Mouse (Mus musculus): ENCODE data around the gene Tmem120b. TPM values are rescaled to one million over a fixed set of nuclear protein-coding genes. Genes with fewer than 3 reads are reported as not detected.

The Tmem120b gene
- total and polyA plus RNA-seq, 3 experiments: 5.6 to 6.8 TPM; not detected in 1

DNA sequence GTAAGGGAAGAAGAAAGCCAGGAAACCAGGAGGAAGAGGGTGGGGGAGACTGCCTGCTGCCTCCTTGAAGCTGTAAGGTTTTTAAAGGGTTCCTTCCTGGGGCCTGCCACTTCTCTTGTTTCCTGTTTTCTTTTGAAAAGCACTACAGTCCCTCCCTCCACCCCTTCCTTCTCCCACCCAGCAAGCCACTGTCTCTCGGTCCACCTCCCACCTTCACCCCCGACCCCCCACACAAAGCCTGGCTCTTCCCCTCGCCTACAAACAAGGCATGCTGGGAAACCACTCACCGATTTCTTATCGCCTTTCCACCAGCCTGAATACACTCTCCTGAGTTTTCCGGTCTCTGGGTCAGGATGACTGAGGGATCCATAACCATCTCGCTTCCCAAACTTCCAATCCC, 27.4 kb upstream of the Tmem120b start (continued):
- no peak for TF ChIP-seq RAD21 (IDR thresholded peaks at IDR 0.05; ENCODE audit: low read depth, low read length)
- TF ChIP-seq KAT2A (conservative IDR thresholded peaks at IDR 0.05; ENCODE audit: low read depth, low read length): no peak

DNA sequence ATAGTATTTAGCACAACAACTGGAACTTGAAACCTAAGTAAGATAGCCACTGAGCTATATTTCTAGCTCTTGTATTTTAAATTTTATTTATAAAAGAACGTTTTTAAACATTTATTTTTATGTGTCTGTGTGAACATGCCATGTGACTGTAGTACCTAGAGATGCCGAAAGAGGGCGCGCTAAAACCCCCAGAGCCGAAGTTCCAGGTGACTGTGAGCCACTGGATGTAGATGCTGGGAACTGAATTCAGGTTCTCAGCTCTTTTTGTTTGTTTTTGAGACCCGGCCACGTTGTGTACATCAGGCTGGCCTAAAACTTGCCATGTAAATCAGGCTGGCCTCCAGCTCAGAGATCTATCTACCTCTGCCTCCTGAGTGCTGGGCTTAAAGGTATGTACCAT, 24.4 kb upstream of the Tmem120b start:
- TF ChIP-seq RAD21 (IDR thresholded peaks at IDR 0.05; ENCODE audit: low read depth, low read length): peak; percentile 24; the same call in 1 of the 2 replicates
- TF ChIP-seq USF1 (IDR thresholded peaks at IDR 0.05; ENCODE audit: low read depth, low read length): peak; percentile 80
- TF ChIP-seq NELFE (IDR thresholded peaks at IDR 0.05; ENCODE audit: low read depth, low read length): no peak
- TF ChIP-seq SMC3 (IDR thresholded peaks at IDR 0.05; ENCODE audit: low read depth, low read length): peak; percentile 43
- TF ChIP-seq ETS1 (IDR thresholded peaks at IDR 0.05; ENCODE audit: low read depth, low read length): no peak
- TF ChIP-seq MYC (IDR thresholded peaks at IDR 0.05; ENCODE audit: low read depth, low read length): peak; percentile 65; the same call in 1 of the 2 replicates
- TF ChIP-seq CTCF (IDR thresholded peaks at IDR 0.05 in 2 of 3, conservative IDR thresholded peaks at IDR 0.05 in 1 of 3; ENCODE audit: control insufficient read depth in 1 of 3, insufficient read depth in 1 of 3, low read depth in 2 of 3, low read length in 3 of 3, poor library complexity in 1 of 3, severe bottlenecking in 1 of 3): peak; percentile 71 to 82 (median 80)
- TF ChIP-seq JUND (IDR thresholded peaks at IDR 0.05; ENCODE audit: low read depth, low read length): no peak
- TF ChIP-seq ZC3H11A (IDR thresholded peaks at IDR 0.05; ENCODE audit: low read depth, low read length): no peak
- peaks cover 0 to 2% of the 10 kb centered on the region in 2 experiments; a peak in 1 of 4 replicates for H3K36me3 ChIP-seq (ENCODE audit: control insufficient read depth in 1 of 2, insufficient read depth in 2 of 2, low read length in 2 of 2)
- peaks cover 2 to 3% of the 10 kb centered on the region in 2 experiments; a peak in 2 of 4 replicates for H3K27me3 ChIP-seq (ENCODE audit: control insufficient read depth in 1 of 2, insufficient read depth in 2 of 2, low read length in 2 of 2)
- H3K4me1 ChIP-seq (ENCODE audit: control insufficient read depth in 1 of 2, insufficient read depth in 2 of 2, low read length in 2 of 2): peaks cover 0 to 1% of the 10 kb centered on the region in 2 experiments; a peak in 2 of 4 replicates
- no peak overlapping the region for H3K4me3 ChIP-seq (ENCODE audit: control insufficient read depth in 1 of 2, insufficient read depth in 1 of 2, low read depth in 2 of 2, low read length in 2 of 2)
- H3K9ac ChIP-seq (ENCODE audit: control insufficient read depth, low read depth, low read length, poor library complexity, severe bottlenecking): no peak overlapping the region
- H3K27ac ChIP-seq (ENCODE audit: control insufficient read depth, low read depth, low read length): no peak overlapping the region
- H3K9me3 ChIP-seq (replicated peaks; ENCODE audit: insufficient read depth, low read length): no peaks in the 10 kb centered on the region
- no peaks in the 10 kb centered on the region for H3K79me2 ChIP-seq (ENCODE audit: control insufficient read depth, insufficient read depth, low read length, poor library complexity)
- DNase-seq (ENCODE audit: low read depth, low spot score): peak; percentile 75

DNA sequence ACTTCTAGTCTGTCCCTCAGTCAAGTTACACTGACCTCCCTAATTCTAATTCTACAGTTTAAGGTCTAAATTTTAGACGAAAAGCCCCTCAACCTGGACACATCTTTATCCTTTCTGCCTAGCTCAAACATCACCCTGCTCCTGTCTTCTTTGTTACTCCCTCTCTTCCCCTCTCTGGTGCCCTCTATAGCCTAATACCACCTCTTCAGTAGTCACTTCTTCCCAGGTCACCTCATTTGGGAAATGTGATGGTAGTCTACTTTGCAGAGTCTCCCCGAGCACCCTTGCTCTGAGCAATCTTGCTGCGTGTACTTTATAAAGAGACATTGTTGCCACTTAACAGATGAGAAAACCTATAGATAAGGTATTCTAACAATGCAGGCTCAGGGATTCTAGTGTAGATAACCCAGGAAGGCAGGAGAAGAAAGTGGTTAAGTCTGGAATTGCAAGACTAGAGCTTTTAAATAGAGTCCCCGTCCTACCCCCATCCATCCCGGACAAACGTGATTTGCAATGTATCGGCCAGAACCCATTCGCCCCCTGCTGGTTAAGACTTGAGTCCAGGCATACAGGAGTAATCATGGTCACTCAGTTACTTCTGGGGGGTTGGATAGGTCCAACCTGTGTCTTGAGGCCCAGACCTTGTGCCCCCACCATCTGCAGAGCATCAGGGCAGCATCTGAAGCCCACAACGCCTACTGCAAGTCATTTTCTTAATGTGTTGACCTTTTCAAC, 22.5 kb upstream of the Tmem120b start:
- no peak overlapping the region for H3K9ac ChIP-seq (ENCODE audit: control insufficient read depth, low read depth, low read length, poor library complexity, severe bottlenecking)
- DNase-seq (ENCODE audit: low read depth, low spot score): peak; percentile 58
- no peaks in the 10 kb centered on the region for H3K4me1 ChIP-seq (ENCODE audit: control insufficient read depth in 1 of 2, insufficient read depth in 2 of 2, low read length in 2 of 2)
- no peaks in the 10 kb centered on the region for H3K9me3 ChIP-seq (replicated peaks; ENCODE audit: insufficient read depth, low read length)
- H3K27me3 ChIP-seq (ENCODE audit: control insufficient read depth in 1 of 2, insufficient read depth in 2 of 2, low read length in 2 of 2): peaks cover 2 to 3% of the 10 kb centered on the region in 2 experiments; a peak in 2 of 4 replicates
- H3K79me2 ChIP-seq (ENCODE audit: control insufficient read depth, insufficient read depth, low read length, poor library complexity): no peaks in the 10 kb centered on the region
- no peak overlapping the region for H3K4me3 ChIP-seq (ENCODE audit: control insufficient read depth in 1 of 2, insufficient read depth in 1 of 2, low read depth in 2 of 2, low read length in 2 of 2)
- H3K36me3 ChIP-seq (ENCODE audit: control insufficient read depth in 1 of 2, insufficient read depth in 2 of 2, low read length in 2 of 2): no peaks in the 10 kb centered on the region
- TF ChIP-seq USF1 (IDR thresholded peaks at IDR 0.05; ENCODE audit: low read depth, low read length): no peak
- TF ChIP-seq ETS1 (IDR thresholded peaks at IDR 0.05; ENCODE audit: low read depth, low read length): no peak
- TF ChIP-seq CTCF (IDR thresholded peaks at IDR 0.05 in 2 of 3, conservative IDR thresholded peaks at IDR 0.05 in 1 of 3; ENCODE audit: control insufficient read depth in 1 of 3, insufficient read depth in 1 of 3, low read depth in 2 of 3, low read length in 3 of 3, poor library complexity in 1 of 3, severe bottlenecking in 1 of 3): peak; percentile 66 to 72 (median 69)
- TF ChIP-seq MXI1 (IDR thresholded peaks at IDR 0.05; ENCODE audit: low read depth, low read length): no peak
- no peak for TF ChIP-seq MEF2A (IDR thresholded peaks at IDR 0.05; ENCODE audit: extremely low read depth, insufficient replicate concordance, low read depth, low read length, poor library complexity, severe bottlenecking)
- peak; percentile 50 for TF ChIP-seq RAD21 (IDR thresholded peaks at IDR 0.05; ENCODE audit: low read depth, low read length)
- TF ChIP-seq NRF1 (IDR thresholded peaks at IDR 0.05; ENCODE audit: insufficient read depth, low read depth, low read length, poor library complexity, severe bottlenecking): no peak
- no peak for TF ChIP-seq TAL1 (IDR thresholded peaks at IDR 0.05; ENCODE audit: low read length)
- no peak for TF ChIP-seq CHD1 (IDR thresholded peaks at IDR 0.05; ENCODE audit: low read depth, low read length)
- no peak for TF ChIP-seq JUND (IDR thresholded peaks at IDR 0.05; ENCODE audit: low read depth, low read length)
- 0 out of 2 replicates have a peak, but pooled peaks have one; percentile 30 for TF ChIP-seq ZC3H11A (IDR thresholded peaks at IDR 0.05; ENCODE audit: low read depth, low read length)
- peak; percentile 77 for TF ChIP-seq SMC3 (IDR thresholded peaks at IDR 0.05; ENCODE audit: low read depth, low read length)
- no peak overlapping the region for H3K27ac ChIP-seq (ENCODE audit: control insufficient read depth, low read depth, low read length)
